Mouse (Mus musculus) brain, embryonic 14.5 days (tissue): ENCODE measurements around the gene Izumo1r.
"Not testable (repeated sequence)": the region's sequence is repeated elsewhere in the genome, so short reads cannot be mapped to it uniquely, and the experiment has no call there.

Experiments
- CTCF ChIP-seq: fragments of 200-500 bp; IDR thresholded peaks from 2 replicates; pipeline ENCODE4 v1.5.1; 2012; ENCODE audit warnings: inconsistent platforms, mild to moderate bottlenecking, moderate library complexity, borderline replicate concordance; ENCODE audit not compliant: insufficient read depth, insufficient read length; ENCODE audit errors: extremely low read depth
- POLR2A ChIP-seq: fragments of 200-500 bp; IDR thresholded peaks from 2 replicates; pipeline ENCODE4 v1.6.1; 2012; ENCODE audit warnings: mild to moderate bottlenecking, inconsistent platforms, borderline replicate concordance; ENCODE audit not compliant: poor library complexity, insufficient read depth, insufficient read length, severe bottlenecking; ENCODE audit errors: extremely low read depth

DNA sequence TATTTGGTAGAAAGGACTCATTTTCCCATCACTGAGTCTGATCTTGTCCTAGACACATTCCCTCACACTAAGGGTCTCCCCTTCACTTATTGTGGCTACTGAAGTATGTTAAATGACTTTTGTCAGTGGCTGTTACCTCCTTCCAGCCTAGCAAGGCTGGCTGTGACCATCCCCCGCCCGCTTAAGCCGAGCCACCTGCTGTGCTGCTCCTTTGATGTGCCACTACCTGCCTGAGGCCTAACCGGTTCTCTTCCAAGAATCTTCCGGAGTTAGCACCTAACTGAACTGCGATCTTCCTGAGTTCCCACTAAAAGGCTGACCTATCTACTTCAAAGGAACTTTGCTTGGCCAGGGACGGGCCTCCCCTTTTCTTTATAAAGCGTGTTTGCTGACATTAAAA is 27.2 kb downstream of the Izumo1r start:
- TF ChIP-seq CTCF, POLR2A: not testable (repeated sequence)
